Mouse (Mus musculus): Measurements from ENCODE around the gene Acsl5. TPM values are rescaled to one million over a fixed set of nuclear protein-coding genes. Genes with fewer than 3 reads are reported as not detected.

Gene Acsl5
- total RNA-seq, 2 experiments from 2014 or later, result 32.2 to 34.9 TPM

GRCm38 (mm10) chr19:55241186-55241645 lies 10.5 kb upstream of the Acsl5 start, which contains the start of gene Gucy2g:
Gene Gucy2g (minus strand): TSS chr19:55241236.
- DNase-seq, result no peak

GRCm38 (mm10) chr19:55244791-55245231 lies 6.9 kb upstream of the Acsl5 start:
- DNase-seq, result peak; percentile 24 to 30

- no peak for DNase-seq
These were observed 4.2 kb upstream of the Acsl5 start for GRCm38 (mm10) chr19:55247563-55247962.

- no peak for DNase-seq
These were observed 3.7 kb upstream of the Acsl5 start for GRCm38 (mm10) chr19:55247991-55248520.

GRCm38 (mm10) chr19:55250451-55250850 lies 1.3 kb upstream of the Acsl5 start:
- no peak for DNase-seq

GRCm38 (mm10) chr19:55253239-55253569 lies 1.5 kb downstream of the Acsl5 start:
- DNase-seq, result no peak

GRCm38 (mm10) chr19:55253570-55254441 lies 2.1 kb downstream of the Acsl5 start:
- DNase-seq, result peak; percentile 42 to 46

- DNase-seq, result peak in 1 of 2 experiments; percentile 16
These were observed 2.8 kb downstream of the Acsl5 start for GRCm38 (mm10) chr19:55254513-55255016.

GRCm38 (mm10) chr19:55256156-55256555 lies 4.4 kb downstream of the Acsl5 start:
- DNase-seq, result peak; percentile 21 to 33

- DNase-seq, result no peak
These were observed 6.1 kb downstream of the Acsl5 start for GRCm38 (mm10) chr19:55257656-55258375.

- no peak for DNase-seq
These were observed 6.8 kb downstream of the Acsl5 start for GRCm38 (mm10) chr19:55258514-55258913.

GRCm38 (mm10) chr19:55260389-55261184 lies 8.8 kb downstream of the Acsl5 start:
- no peak for DNase-seq

- DNase-seq, result no peak
These were observed 13.5 kb downstream of the Acsl5 start for GRCm38 (mm10) chr19:55265269-55265668.

- no peak for DNase-seq
These were observed 15.0 kb downstream of the Acsl5 start for GRCm38 (mm10) chr19:55266786-55267185.

GRCm38 (mm10) chr19:55268150-55268549 lies 16.4 kb downstream of the Acsl5 start:
- no peak for DNase-seq

- no peak for DNase-seq
These were observed 17.3 kb downstream of the Acsl5 start for GRCm38 (mm10) chr19:55269051-55269450.

GRCm38 (mm10) chr19:55271448-55271847 lies 19.7 kb downstream of the Acsl5 start:
- DNase-seq, result no peak

GRCm38 (mm10) chr19:55273340-55273739 lies 21.6 kb downstream of the Acsl5 start:
- no peak for DNase-seq

GRCm38 (mm10) chr19:55276100-55276499 lies 24.4 kb downstream of the Acsl5 start:
- DNase-seq, result no peak

GRCm38 (mm10) chr19:55276770-55277169 lies 25.0 kb downstream of the Acsl5 start:
- no peak for DNase-seq

GRCm38 (mm10) chr19:55284093-55284492 lies 32.4 kb downstream of the Acsl5 start:
- DNase-seq, result no peak

- DNase-seq, result no peak
These were observed 34.3 kb downstream of the Acsl5 start for GRCm38 (mm10) chr19:55286034-55286433.
